Mouse (Mus musculus): ENCODE measurements around the gene Gm20388. TPM values are rescaled to one million over a fixed set of nuclear protein-coding genes. Genes with fewer than 3 reads are reported as not detected.
A peak's percentile ranks its signal among the peaks of the same experiment; 100 is the strongest.

Gm20388 gene
- polyA plus RNA-seq, 1 experiment from 2014 or later, result not detected

DNA sequence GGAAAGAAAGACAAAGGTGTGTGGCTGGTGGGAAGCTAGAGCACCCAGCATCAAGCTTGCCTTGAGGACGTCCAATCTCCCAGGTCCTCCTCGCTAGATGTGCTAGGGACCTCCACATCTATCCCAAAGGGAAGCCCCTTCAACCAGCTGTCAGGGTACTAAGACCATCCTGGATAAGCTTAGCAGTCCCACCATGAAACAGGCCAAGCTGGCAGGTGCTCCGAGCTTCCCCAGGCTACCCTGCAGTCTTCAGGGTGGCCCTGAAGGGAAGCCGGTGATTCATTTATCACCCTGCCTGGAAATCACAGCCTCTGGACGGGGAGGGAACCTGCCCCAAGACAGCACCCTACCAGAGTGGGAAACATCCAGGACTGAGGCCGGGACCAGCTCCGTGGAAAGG lies 1165.9 kb downstream of the Gm20388 start:
- H3K4me3 ChIP-seq (replicated peaks), result no peak overlapping the region
- no peak overlapping the region for H3K9ac ChIP-seq
- H3K4me2 ChIP-seq, result no peak overlapping the region
- DNase-seq (no peak), ATAC-seq (ENCODE audit: low read depth) (no peak)
- H3K9me3 ChIP-seq (replicated peaks), result no peaks in the 10 kb centered on the region
- no peak overlapping the region for H3K27ac ChIP-seq
- WGBS (ENCODE audit: insufficient replicate concordance), result 19% methylated on average over 7 of the region's 7 CpGs
- H3K4me1 ChIP-seq (replicated peaks), result no peaks in the 10 kb centered on the region
- H3K36me3 ChIP-seq, result no peaks in the 10 kb centered on the region
- H3K27me3 ChIP-seq, result peaks cover 99% of the 10 kb centered on the region

DNA sequence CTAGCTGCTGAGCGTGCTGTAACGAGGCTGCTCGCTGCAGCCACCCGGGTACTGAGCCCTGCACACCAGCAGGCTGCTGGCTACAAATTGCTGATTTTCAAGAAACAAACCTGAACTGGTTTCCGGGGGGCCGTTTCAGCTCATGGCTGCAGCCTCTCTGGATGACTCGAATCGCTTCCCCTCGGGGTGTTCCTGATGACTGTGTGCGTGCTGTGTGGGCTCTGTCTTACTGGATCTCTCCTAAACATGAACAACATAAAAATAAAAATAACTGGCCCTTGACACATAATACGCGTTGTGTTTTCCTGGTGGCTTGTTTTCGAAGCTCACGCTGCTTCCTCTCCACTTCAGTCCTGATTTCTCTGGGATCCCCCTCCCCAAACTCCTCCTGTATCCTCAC lies 1168.1 kb downstream of the Gm20388 start:
- Histone ChIP-seq H3K4me1 (replicated peaks) (0 out of 2 replicates have a peak, but pooled peaks cover 4% of the 10 kb centered on the region), H3K9me3 (replicated peaks) (no peaks in the 10 kb centered on the region), H3K27ac (no peak overlapping the region), H3K36me3 (no peaks in the 10 kb centered on the region), H3K27me3 (peaks cover 99% of the 10 kb centered on the region), H3K4me2 (no peak overlapping the region), H3K4me3 (replicated peaks) (no peak overlapping the region), H3K9ac (no peak overlapping the region)
- no peak for DNase-seq
- no peak for ATAC-seq (ENCODE audit: low read depth)
- WGBS (ENCODE audit: insufficient replicate concordance), result 14% methylated on average over 14 of the region's 14 CpGs

- no peak for DNase-seq
- Histone ChIP-seq H3K9ac (no peak overlapping the region), H3K4me2 (no peak overlapping the region), H3K36me3 (no peaks in the 10 kb centered on the region), H3K9me3 (replicated peaks) (no peaks in the 10 kb centered on the region), H3K4me1 (replicated peaks) (0 out of 2 replicates have a peak, but pooled peaks cover 6% of the 10 kb centered on the region), H3K27ac (no peak overlapping the region), H3K4me3 (replicated peaks) (no peak overlapping the region), H3K27me3 (peaks cover 99% of the 10 kb centered on the region)
- 4% methylated on average over 7 of the region's 7 CpGs for WGBS (ENCODE audit: insufficient replicate concordance)
- ATAC-seq (ENCODE audit: low read depth), result no peak
These were observed 1168.6 kb downstream of the Gm20388 start for GRCm38 (mm10) chr8:121079201-121079600.

DNA sequence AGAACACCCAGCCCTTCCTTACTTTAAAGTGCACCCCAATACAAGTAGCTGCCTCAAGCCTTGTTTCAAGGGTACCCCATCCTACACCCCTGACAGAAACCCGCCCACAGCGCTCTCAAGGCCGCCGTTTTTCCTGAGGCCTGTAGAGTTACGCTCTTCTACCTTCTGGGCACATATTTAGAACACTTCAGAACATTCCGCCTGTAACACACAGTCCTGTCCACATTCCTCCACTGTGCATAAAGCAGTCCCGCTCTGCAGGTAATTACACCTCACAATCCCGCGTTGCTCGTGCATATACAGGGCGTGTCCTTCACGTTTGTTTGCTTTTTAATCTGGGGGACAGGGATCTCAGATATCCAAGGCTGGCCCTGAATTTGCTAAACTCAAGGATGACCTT lies 1169.3 kb downstream of the Gm20388 start:
- H3K9me3 ChIP-seq (replicated peaks), result no peaks in the 10 kb centered on the region
- WGBS (ENCODE audit: insufficient replicate concordance), result 15% methylated on average over 12 of the region's 12 CpGs
- no peak overlapping the region for H3K9ac ChIP-seq
- no peak overlapping the region for H3K4me2 ChIP-seq
- H3K4me1 ChIP-seq (replicated peaks), result 0 out of 2 replicates have a peak, but pooled peaks cover 8% of the 10 kb centered on the region
- no peak overlapping the region for H3K27ac ChIP-seq
- no peak for DNase-seq
- no peak for ATAC-seq (ENCODE audit: low read depth)
- H3K4me3 ChIP-seq (replicated peaks), result no peak overlapping the region
- H3K27me3 ChIP-seq, result peaks cover 99% of the 10 kb centered on the region
- no peaks in the 10 kb centered on the region for H3K36me3 ChIP-seq

DNA sequence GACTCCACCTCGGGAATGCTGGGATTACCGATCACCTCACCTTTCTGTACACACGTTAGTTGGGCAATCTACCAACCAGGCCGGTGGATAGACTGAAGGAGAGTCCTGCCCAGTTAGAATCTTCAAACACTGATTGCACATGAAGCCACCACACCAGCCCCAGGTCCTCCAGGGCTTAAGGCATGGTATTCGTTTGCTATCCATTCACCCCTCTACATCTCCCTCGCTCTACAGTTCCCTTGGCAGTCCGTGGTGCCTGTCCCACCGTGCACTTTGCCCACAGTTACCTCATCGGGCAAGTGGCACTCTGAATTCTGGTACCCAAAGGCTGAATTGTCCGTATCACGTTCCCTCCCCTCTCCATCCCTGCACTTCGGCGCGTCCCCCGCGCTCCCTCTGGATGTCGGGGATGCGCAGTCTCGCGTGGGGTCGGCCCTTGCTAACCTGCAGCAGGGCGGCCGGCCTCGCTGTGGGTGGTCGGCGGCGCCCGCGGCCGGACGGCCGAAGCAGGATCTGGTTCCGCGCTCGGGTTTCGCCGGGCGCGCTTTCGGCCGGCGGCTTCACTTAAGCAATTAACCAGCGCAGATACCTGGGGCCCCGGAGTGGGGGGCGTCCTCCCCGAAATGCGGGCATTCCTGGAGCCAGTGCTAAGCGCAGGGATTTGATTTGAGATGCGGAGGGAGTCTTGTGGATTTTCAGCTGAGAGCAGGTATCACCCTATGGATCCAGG lies 1169.9 kb downstream of the Gm20388 start:
- Histone ChIP-seq H3K4me2 (peak overlapping the region; percentile 35), H3K36me3 (no peaks in the 10 kb centered on the region), H3K27ac (no peak overlapping the region), H3K4me3 (replicated peaks) (peak overlapping the region; percentile 7; the same call in 1 of the 2 replicates), H3K27me3 (peaks cover 99% of the 10 kb centered on the region), H3K9me3 (replicated peaks) (no peaks in the 10 kb centered on the region), H3K9ac (no peak overlapping the region), H3K4me1 (replicated peaks) (0 out of 2 replicates have a peak, but pooled peaks cover 8% of the 10 kb centered on the region)
- ATAC-seq (ENCODE audit: low read depth) (no peak), DNase-seq (no peak)
- 2% methylated on average over 49 of the region's 49 CpGs for WGBS (ENCODE audit: insufficient replicate concordance)

- Histone ChIP-seq H3K36me3 (no peaks in the 10 kb centered on the region), H3K9ac (no peak overlapping the region), H3K4me3 (replicated peaks) (0 out of 2 replicates have a peak overlapping the region, but pooled peaks have one; percentile 12), H3K4me1 (replicated peaks) (0 out of 2 replicates have a peak, but pooled peaks cover 8% of the 10 kb centered on the region), H3K4me2 (peak overlapping the region; percentile 64), H3K27ac (no peak overlapping the region), H3K9me3 (replicated peaks) (no peaks in the 10 kb centered on the region), H3K27me3 (peaks cover 99% of the 10 kb centered on the region)
- no peak for DNase-seq
- 11% methylated on average over 7 of the region's 7 CpGs for WGBS (ENCODE audit: insufficient replicate concordance)
- ATAC-seq (ENCODE audit: low read depth), result no peak
These were observed 1170.8 kb downstream of the Gm20388 start for GRCm38 (mm10) chr8:121081398-121081797.

DNA sequence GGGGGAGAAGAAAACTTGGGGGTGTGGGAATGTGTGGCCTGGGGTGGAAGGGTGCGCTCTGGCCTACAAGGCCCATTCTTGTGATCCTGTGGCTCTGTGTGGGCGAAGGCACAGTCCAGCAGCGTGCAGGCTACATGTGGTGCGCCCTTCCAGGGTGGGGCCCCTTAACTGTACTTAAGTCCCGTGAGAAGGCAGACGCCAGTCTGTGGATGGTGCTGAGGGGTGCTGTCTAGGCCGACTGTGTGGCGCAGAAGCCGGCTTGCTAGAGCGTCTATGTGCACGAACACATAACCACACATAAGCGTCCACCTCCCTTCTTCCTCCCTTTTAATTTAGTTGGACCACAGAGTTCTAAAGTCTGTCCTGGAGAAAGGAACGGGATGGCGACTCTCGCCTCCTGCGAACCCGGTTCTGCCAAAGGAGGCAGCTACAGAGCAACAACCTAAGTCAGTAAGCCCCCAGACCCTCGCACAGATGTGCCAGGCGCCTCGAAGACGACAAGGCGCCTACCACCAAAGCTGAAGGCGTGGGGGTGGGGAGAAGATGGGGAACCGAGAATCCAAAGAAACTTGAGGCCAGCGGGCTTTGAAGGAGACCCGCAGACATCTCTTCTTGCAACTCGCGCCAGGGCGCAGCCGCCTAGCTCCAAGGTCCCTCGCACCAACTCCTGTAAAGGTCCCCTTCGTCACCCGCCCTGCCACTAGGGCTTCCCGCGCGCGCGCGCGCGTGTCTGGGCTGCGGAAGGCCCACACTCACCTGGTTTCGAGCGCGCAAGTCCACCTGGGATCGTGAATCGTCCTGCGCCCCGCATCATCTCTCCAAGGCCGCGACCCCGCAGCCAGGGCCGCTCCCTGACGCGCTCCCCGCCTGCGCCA lies 1171.8 kb downstream of the Gm20388 start:
- WGBS (ENCODE audit: insufficient replicate concordance), result 3% methylated on average over 57 of the region's 57 CpGs
- Histone ChIP-seq H3K4me2 (peak overlapping the region; percentile 64), H3K9ac (peak overlapping the region; percentile 39), H3K4me1 (replicated peaks) (0 out of 2 replicates have a peak, but pooled peaks cover 8% of the 10 kb centered on the region), H3K27me3 (peaks cover 99% of the 10 kb centered on the region), H3K9me3 (replicated peaks) (no peaks in the 10 kb centered on the region), H3K36me3 (no peaks in the 10 kb centered on the region), H3K27ac (peak overlapping the region; percentile 64), H3K4me3 (replicated peaks) (peak overlapping the region; percentile 58)
- ATAC-seq (ENCODE audit: low read depth), result no peak
- DNase-seq, result no peak

DNA sequence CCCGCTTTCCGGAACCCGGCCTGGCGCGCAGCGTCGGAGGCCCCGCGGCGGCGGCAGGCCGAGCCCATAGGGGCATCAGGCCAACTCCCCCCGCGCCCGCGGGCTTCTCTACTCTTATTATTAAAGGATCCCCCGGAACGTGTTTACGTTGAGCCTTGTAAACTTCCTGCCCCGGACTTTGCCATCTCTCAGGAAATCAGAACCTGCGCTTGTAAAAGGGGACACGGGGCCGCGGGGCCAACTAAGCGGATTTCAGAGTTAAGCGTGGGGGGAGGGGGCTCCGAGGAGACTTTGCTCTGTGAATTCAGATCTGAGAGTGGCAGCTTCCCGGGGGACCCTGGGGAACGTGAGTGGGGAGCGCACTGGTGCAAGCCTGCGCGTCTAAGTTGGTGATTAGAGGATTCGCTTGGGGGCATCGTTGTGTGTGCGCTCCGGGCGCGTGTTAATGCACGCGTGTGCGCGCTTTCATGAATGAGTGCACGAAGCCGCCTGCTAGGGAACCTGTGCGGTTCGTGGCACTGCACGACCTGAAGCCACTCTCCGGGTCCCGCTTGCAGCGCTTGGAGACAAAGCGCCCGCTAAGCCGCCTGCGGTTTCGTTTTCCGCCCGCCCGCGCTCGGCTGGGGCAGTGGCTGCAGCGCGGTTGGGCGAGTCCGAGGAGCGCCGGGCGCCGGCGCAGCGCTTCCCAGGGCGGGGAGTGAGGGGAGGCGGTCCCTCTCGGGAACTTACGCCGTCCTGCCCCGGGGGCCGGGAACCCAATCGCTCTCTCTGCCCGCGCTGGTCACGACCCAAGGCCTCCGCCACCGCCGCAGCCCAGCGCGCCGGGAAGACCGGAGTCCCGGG lies 1172.7 kb downstream of the Gm20388 start:
- H3K4me1 ChIP-seq (replicated peaks), result 0 out of 2 replicates have a peak, but pooled peaks cover 8% of the 10 kb centered on the region
- no peaks in the 10 kb centered on the region for H3K36me3 ChIP-seq
- H3K27me3 ChIP-seq, result peaks cover 100% of the 10 kb centered on the region
- H3K4me3 ChIP-seq (replicated peaks), result peak overlapping the region; percentile 58
- under 1% methylated on average over 89 of the region's 89 CpGs for WGBS (ENCODE audit: insufficient replicate concordance)
- H3K4me2 ChIP-seq, result peak overlapping the region; percentile 64
- peak overlapping the region; percentile 39 for H3K9ac ChIP-seq
- ATAC-seq (ENCODE audit: low read depth), result 0 out of 2 replicates have a peak, but pooled peaks have one; percentile 15
- H3K9me3 ChIP-seq (replicated peaks), result no peaks in the 10 kb centered on the region
- no peak for DNase-seq
- peak overlapping the region; percentile 64; the same call in 1 of the 2 replicates for H3K27ac ChIP-seq

- Histone ChIP-seq H3K27me3 (peaks cover 100% of the 10 kb centered on the region), H3K4me1 (replicated peaks) (0 out of 2 replicates have a peak, but pooled peaks cover 8% of the 10 kb centered on the region), H3K4me3 (replicated peaks) (peak overlapping the region; percentile 58), H3K9me3 (replicated peaks) (no peaks in the 10 kb centered on the region), H3K4me2 (peak overlapping the region; percentile 64), H3K9ac (no peak overlapping the region), H3K36me3 (no peaks in the 10 kb centered on the region), H3K27ac (0 out of 2 replicates have a peak overlapping the region, but pooled peaks have one; percentile 34)
- 0% methylated on average over 7 of the region's 27 CpGs for WGBS (ENCODE audit: insufficient replicate concordance)
- DNase-seq, result no peak
- ATAC-seq (ENCODE audit: low read depth), result 0 out of 2 replicates have a peak, but pooled peaks have one; percentile 5
These were observed 1173.2 kb downstream of the Gm20388 start for GRCm38 (mm10) chr8:121083936-121084209.

- Histone ChIP-seq H3K4me3 (replicated peaks) (peak within 1 kb of the TSS; percentile 58), H3K36me3 (no peaks in the 10 kb centered on the region), H3K9ac (peak within 1 kb of the TSS; percentile 54), H3K9me3 (replicated peaks) (no peaks in the 10 kb centered on the region), H3K4me2 (peak within 1 kb of the TSS; percentile 64), H3K4me1 (replicated peaks) (0 out of 2 replicates have a peak, but pooled peaks cover 8% of the 10 kb centered on the region), H3K27ac (peak within 1 kb of the TSS; percentile 34; the same call in 1 of the 2 replicates), H3K27me3 (peaks cover 100% of the 10 kb centered on the region)
- peak; percentile 29; the same call in 1 of the 2 replicates for ATAC-seq (ENCODE audit: low read depth)
- under 1% methylated on average over 64 of the region's 83 CpGs for WGBS (ENCODE audit: insufficient replicate concordance)
- no peak for DNase-seq
These were observed 1173.7 kb downstream of the Gm20388 start, which contains the start of gene Foxf1 for GRCm38 (mm10) chr8:121084210-121084951. Foxf1 (plus strand) TSS chr8:121084386.

All from liver, embryonic 13.5 days (tissue).